Mouse (Mus musculus): ENCODE measurements around the gene Nedd8. TPM values are rescaled to one million over a fixed set of nuclear protein-coding genes. Genes with fewer than 3 reads are reported as not detected.

The Nedd8 gene
- 100 to 1,000 TPM; 361 to 408 TPM for polyA plus RNA-seq (2017; shearing (Covaris generic))

- peak; percentile 97 for ATAC-seq
Measured at GRCm38 (mm10) chr14:55671833-55672740, at the start of gene Nedd8, which contains the start of gene Gmpr2. Gene Nedd8 (minus strand): TSS chr14:55672124. Gene Gmpr2 (plus strand): TSS chr14:55671941.

- ATAC-seq = no peak
Measured at GRCm38 (mm10) chr14:55721076-55721475, 49.2 kb upstream of the Nedd8 start.

GRCm38 (mm10) chr14:55720666-55721065 is 48.7 kb upstream of the Nedd8 start:
- ATAC-seq = no peak

- no peak for ATAC-seq
Measured at GRCm38 (mm10) chr14:55719737-55720136, 47.8 kb upstream of the Nedd8 start.

- no peak for ATAC-seq
Measured at GRCm38 (mm10) chr14:55716884-55717283, 45.0 kb upstream of the Nedd8 start.

GRCm38 (mm10) chr14:55716271-55716670 is 44.3 kb upstream of the Nedd8 start:
- no peak for ATAC-seq

GRCm38 (mm10) chr14:55714893-55715292 is 43.0 kb upstream of the Nedd8 start:
- ATAC-seq = no peak

- ATAC-seq = no peak
Measured at GRCm38 (mm10) chr14:55713729-55714122, 41.8 kb upstream of the Nedd8 start, which contains the start of gene Tgm1. Gene Tgm1 (minus strand): TSS chr14:55713926.

GRCm38 (mm10) chr14:55713007-55713728 is 41.2 kb upstream of the Nedd8 start:
- ATAC-seq = no peak

- ATAC-seq = no peak
Measured at GRCm38 (mm10) chr14:55711786-55712185, 39.9 kb upstream of the Nedd8 start.

GRCm38 (mm10) chr14:55709509-55709908 is 37.6 kb upstream of the Nedd8 start:
- no peak for ATAC-seq

- ATAC-seq = no peak
Measured at GRCm38 (mm10) chr14:55707397-55707796, 35.5 kb upstream of the Nedd8 start.

GRCm38 (mm10) chr14:55706051-55706600 is 34.2 kb upstream of the Nedd8 start:
- ATAC-seq = no peak

- no peak for ATAC-seq
Measured at GRCm38 (mm10) chr14:55702761-55703160, 30.8 kb upstream of the Nedd8 start.

- no peak for ATAC-seq
Measured at GRCm38 (mm10) chr14:55701131-55701530, 29.2 kb upstream of the Nedd8 start.

GRCm38 (mm10) chr14:55697226-55697625 is 25.3 kb upstream of the Nedd8 start:
- ATAC-seq = no peak

GRCm38 (mm10) chr14:55689433-55689832 is 17.5 kb upstream of the Nedd8 start:
- ATAC-seq = no peak

- no peak for ATAC-seq
Measured at GRCm38 (mm10) chr14:55682118-55682493, 10.2 kb upstream of the Nedd8 start.

GRCm38 (mm10) chr14:55681160-55682117 is 9.5 kb upstream of the Nedd8 start, which contains the start of gene Tinf2:
Gene Tinf2 (minus strand): TSS chr14:55681820.
- ATAC-seq = peak; percentile 93

GRCm38 (mm10) chr14:55677615-55678014 is 5.7 kb upstream of the Nedd8 start:
- ATAC-seq = no peak

GRCm38 (mm10) chr14:55672741-55673060 is 777 bp upstream of the Nedd8 start:
- no peak for ATAC-seq

- ATAC-seq = no peak
Measured at GRCm38 (mm10) chr14:55671486-55671832, 465 bp downstream of the Nedd8 start.

All from activated CD4-positive, CD25-positive, alpha-beta regulatory T cell, adult 4 months (primary cell).